Mouse (Mus musculus) E14TG2a.4 (cell line): ENCODE results near the gene Fhit.

ENCODE experiments used
- CTCF ChIP-seq: conservative IDR thresholded peaks from 2 replicates; pipeline ENCODE4 v1.5.1; 2014; ENCODE audit warnings: low read length
- NANOG ChIP-seq: IDR thresholded peaks from 2 replicates; pipeline ENCODE4 v1.6.1; 2014; ENCODE audit warnings: borderline replicate concordance, low read length, mixed read lengths
- POU5F1 ChIP-seq: IDR thresholded peaks from 2 replicates; pipeline ENCODE4 v1.6.1; 2014; ENCODE audit warnings: low read length, borderline replicate concordance

DNA sequence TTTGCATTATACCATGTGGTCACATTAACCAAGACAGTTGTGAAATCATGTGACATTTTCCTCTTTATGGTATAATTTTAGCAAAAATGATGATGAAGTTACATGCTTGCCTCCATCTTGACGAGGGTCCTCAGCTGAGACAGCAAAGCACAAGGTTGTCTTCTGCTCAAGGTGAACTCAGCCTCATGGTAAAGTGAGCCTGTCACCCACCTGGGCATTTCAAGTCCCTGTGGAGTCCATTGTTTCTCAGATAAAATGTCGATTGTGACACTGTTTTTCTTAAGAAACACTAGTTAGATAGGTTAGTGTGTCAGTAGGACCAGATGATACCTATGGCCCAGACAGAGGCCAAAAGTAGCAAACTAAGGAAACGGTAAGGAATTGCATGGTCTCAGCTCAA, 1464.7 kb downstream of the Fhit start:
- TF ChIP-seq CTCF (no peak), POU5F1 (no peak), NANOG (no peak)
